Mouse (Mus musculus) mouse embryonic stem cell (cell line): ENCODE data around the gene P2ry14.

Source experiments
- in situ Hi-C, 2 experiments: fragments of 300-500 bp; cut with MboI; formaldehyde crosslinking; loops; 1 replicate in 1 of 2; 3 replicates in 1 of 2; pipeline ENCODE4 v1.14.3; 2019 to 2020; ENCODE audit warnings: low sequenced_read_pairs in 2 of 2, low pct_unique_long_range_greater_than_20kb in 1 of 2, mixed read lengths in 1 of 2; ENCODE audit not compliant: unreplicated experiment in 1 of 2

The P2ry14 gene

GRCm38 (mm10) chr3:59069071-59069470, 84.3 kb downstream of the P2ry14 start:
- in situ Hi-C loops: loop anchor here in 1 of 2 experiments (25.0 kb wide), 1 partner anchor 232 kb away; no protein-coding TSS in a partner anchor

GRCm38 (mm10) chr3:59066558-59067294, 86.7 kb downstream of the P2ry14 start:
- in situ Hi-C loops: loop anchor here in 1 of 2 experiments (25.0 kb wide), 1 partner anchor 229 kb away; no protein-coding TSS in a partner anchor

- in situ Hi-C loops: loop anchor here in 1 of 2 experiments (25.0 kb wide), 1 partner anchor 229 kb away; no protein-coding TSS in a partner anchor
Observed at GRCm38 (mm10) chr3:59065937-59066336, 87.5 kb downstream of the P2ry14 start.
